Mouse (Mus musculus): Measurements from ENCODE around the gene Wdr83os.
"Not testable (repeated sequence)": the region's sequence is repeated elsewhere in the genome, so short reads cannot be mapped to it uniquely, and the experiment has no call there.

Gene Wdr83os

GRCm38 (mm10) chr8:85072364-85072929, 8.1 kb upstream of the Wdr83os start:
- no peak for DNase-seq (ENCODE audit: low spot score in 2 of 2)

- DNase-seq (ENCODE audit: low spot score in 2 of 2) = no peak
These were observed 7.4 kb upstream of the Wdr83os start for GRCm38 (mm10) chr8:85073041-85073612.

GRCm38 (mm10) chr8:85074167-85074566, 6.4 kb upstream of the Wdr83os start:
- no peak for DNase-seq (ENCODE audit: low spot score in 2 of 2)

- no peak for DNase-seq (ENCODE audit: low spot score in 2 of 2)
These were observed 5.9 kb upstream of the Wdr83os start for GRCm38 (mm10) chr8:85074617-85075016.

GRCm38 (mm10) chr8:85076001-85076400, 4.5 kb upstream of the Wdr83os start:
- no peak for DNase-seq (ENCODE audit: low spot score in 2 of 2)

GRCm38 (mm10) chr8:85076993-85077392, 3.5 kb upstream of the Wdr83os start:
- DNase-seq (ENCODE audit: low spot score in 2 of 2) = peak; percentile 68 to 74

- no peak for DNase-seq (ENCODE audit: low spot score in 2 of 2)
These were observed 367 bp upstream of the Wdr83os start for GRCm38 (mm10) chr8:85080214-85080531.

GRCm38 (mm10) chr8:85081216-85081555, 646 bp downstream of the Wdr83os start, which contains the start of gene Wdr83:
Gene Wdr83 (minus strand): TSS chr8:85081306.
- DNase-seq (ENCODE audit: low spot score in 2 of 2) = no peak

GRCm38 (mm10) chr8:85082169-85082568, 1.6 kb downstream of the Wdr83os start:
- not testable (repeated sequence) for DNase-seq (ENCODE audit: low spot score in 2 of 2)

GRCm38 (mm10) chr8:85083108-85083813, 2.7 kb downstream of the Wdr83os start, which contains the start of gene Man2b1:
Gene Man2b1 (plus strand): TSS chr8:85083270.
- peak; percentile 84 to 87 for DNase-seq (ENCODE audit: low spot score in 2 of 2)

- no peak for DNase-seq (ENCODE audit: low spot score in 2 of 2)
These were observed 4.1 kb downstream of the Wdr83os start for GRCm38 (mm10) chr8:85084633-85085032.

- no peak for DNase-seq (ENCODE audit: low spot score in 2 of 2)
These were observed 5.7 kb downstream of the Wdr83os start for GRCm38 (mm10) chr8:85086238-85086637.

- no peak for DNase-seq (ENCODE audit: low spot score in 2 of 2)
These were observed 8.2 kb downstream of the Wdr83os start for GRCm38 (mm10) chr8:85088771-85089170.

- no peak for DNase-seq (ENCODE audit: low spot score in 2 of 2)
These were observed 10.3 kb downstream of the Wdr83os start for GRCm38 (mm10) chr8:85090856-85091255.

GRCm38 (mm10) chr8:85091526-85092090, 11.1 kb downstream of the Wdr83os start:
- no peak for DNase-seq (ENCODE audit: low spot score in 2 of 2)

- no peak for DNase-seq (ENCODE audit: low spot score in 2 of 2)
These were observed 14.5 kb downstream of the Wdr83os start for GRCm38 (mm10) chr8:85095051-85095450.

GRCm38 (mm10) chr8:85095566-85095965, 15.0 kb downstream of the Wdr83os start:
- no peak for DNase-seq (ENCODE audit: low spot score in 2 of 2)

- DNase-seq (ENCODE audit: low spot score in 2 of 2) = no peak
These were observed 15.7 kb downstream of the Wdr83os start for GRCm38 (mm10) chr8:85096196-85096595.

GRCm38 (mm10) chr8:85096850-85097249, 16.3 kb downstream of the Wdr83os start:
- DNase-seq (ENCODE audit: low spot score in 2 of 2) = no peak

- no peak for DNase-seq (ENCODE audit: low spot score in 2 of 2)
These were observed 19.6 kb downstream of the Wdr83os start for GRCm38 (mm10) chr8:85100076-85100665.

- no peak for DNase-seq (ENCODE audit: low spot score in 2 of 2)
These were observed 32.7 kb downstream of the Wdr83os start for GRCm38 (mm10) chr8:85113241-85113640.

- no peak for DNase-seq (ENCODE audit: low spot score in 2 of 2)
These were observed 35.0 kb downstream of the Wdr83os start for GRCm38 (mm10) chr8:85115501-85115900.

- DNase-seq (ENCODE audit: low spot score in 2 of 2) = no peak
These were observed 36.4 kb downstream of the Wdr83os start for GRCm38 (mm10) chr8:85116984-85117383.

Measured in frontal cortex, postnatal 14 days (tissue).